Mouse (Mus musculus): ENCODE measurements around the gene Glt8d1. TPM values are rescaled to one million over a fixed set of nuclear protein-coding genes. Genes with fewer than 3 reads are reported as not detected.

Glt8d1 gene
- polyA plus RNA-seq (2017; shearing (Covaris generic)): 6.7 TPM

DNA sequence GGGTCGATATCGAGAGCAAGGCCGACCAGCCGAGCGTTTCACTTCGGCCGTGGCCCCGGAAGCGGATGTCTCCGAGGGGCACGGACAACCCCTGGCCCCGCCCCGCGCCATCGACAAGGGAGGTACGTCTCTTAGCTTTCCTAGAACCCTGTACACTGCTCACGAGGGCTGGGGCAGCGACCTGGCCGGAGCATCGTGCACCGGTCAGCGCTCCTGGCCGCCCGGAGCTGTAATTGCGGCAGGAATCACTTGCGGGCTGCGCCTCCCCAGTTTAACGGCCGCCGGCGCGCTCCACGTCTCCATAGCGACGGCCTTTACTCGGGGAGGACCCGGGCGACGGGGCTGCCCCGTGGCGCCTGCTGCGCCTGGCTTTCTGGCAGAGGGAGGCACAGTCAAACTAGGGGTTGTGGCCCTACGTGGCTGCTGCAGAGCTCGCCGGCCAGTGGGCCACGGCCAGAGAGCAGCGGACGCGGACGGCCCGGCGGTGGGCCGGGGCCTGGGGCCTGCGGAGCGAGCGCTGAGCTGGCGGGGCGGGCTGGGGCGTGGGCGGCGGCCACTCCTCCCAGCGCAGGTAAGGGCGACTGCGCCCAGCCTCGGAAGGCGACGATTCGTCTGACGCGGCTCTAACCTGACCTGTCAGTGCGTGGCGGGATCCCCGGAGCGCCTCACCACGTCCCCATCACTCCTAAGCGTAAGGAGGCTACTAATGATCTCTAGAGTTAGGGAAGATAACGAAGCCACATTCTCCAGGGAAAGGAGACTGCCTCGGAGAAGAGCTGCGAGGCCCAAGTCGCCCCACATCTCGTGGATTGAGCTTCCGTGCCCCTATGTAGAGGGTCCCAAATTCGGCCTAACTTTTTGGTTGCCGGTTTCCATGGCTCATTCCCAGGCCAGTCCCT lies at the start of gene Glt8d1, which contains the start of gene Spcs1:
TSS of gene Glt8d1 (plus strand) at position 94 of the 899 bp plus-strand sequence.
TSS of gene Spcs1 (minus strand) at position 366 of the 899 bp plus-strand sequence.

DNA sequence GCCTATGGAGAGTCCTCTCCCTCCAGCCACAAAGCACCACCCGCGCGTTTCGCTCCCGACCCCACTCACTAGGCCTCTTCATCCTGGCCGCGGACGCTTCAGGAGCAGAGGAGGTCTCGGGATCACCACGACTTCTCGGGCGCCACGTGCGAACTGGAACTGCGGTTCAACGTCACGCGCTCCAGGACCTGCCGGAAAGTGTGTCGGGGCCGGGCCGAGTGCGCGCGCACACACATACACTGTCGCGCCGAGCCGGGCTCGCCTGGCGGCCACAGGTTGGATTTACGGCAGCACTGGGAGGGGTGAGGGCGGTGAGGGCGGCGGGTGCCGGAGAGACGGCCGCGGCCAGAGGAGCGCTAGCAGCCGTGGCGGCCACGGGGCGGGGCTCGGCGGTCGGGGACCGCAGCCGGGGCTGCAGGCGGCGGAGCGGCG lies 17.7 kb downstream of the Glt8d1 start, which contains the start of the genes Pbrm1 and Gnl3:
TSS of gene Pbrm1 (plus strand) at position 279 of the 432 bp plus-strand sequence.
TSS of gene Gnl3 (minus strand) at position 293 of the 432 bp plus-strand sequence.

Other genes starting within 250 kb of the Glt8d1 start
- gene Tmem110, start 175.8 kb upstream of the Glt8d1 start, polyA plus RNA-seq (2017; shearing (Covaris generic)): 2.6 TPM
- 0.89 TPM for gene Mustn1, start 122.2 kb upstream of the Glt8d1 start, polyA plus RNA-seq (2017; shearing (Covaris generic))
- gene Itih4, start 114.9 kb upstream of the Glt8d1 start, polyA plus RNA-seq (2017; shearing (Covaris generic)): not detected
- gene Itih3, start 77.6 kb upstream of the Glt8d1 start, polyA plus RNA-seq (2017; shearing (Covaris generic)): not detected
- gene Itih1, start 58.1 kb upstream of the Glt8d1 start, polyA plus RNA-seq (2017; shearing (Covaris generic)): not detected
- 8.5 TPM for gene Nek4, start 50.0 kb upstream of the Glt8d1 start, polyA plus RNA-seq (2017; shearing (Covaris generic))
- 353 TPM for gene Spcs1, start 272 bp downstream of the Glt8d1 start, polyA plus RNA-seq (2017; shearing (Covaris generic))
- gene Pbrm1, start 17.7 kb downstream of the Glt8d1 start, polyA plus RNA-seq (2017; shearing (Covaris generic)): 34.9 TPM
- gene Gnl3, start 17.8 kb downstream of the Glt8d1 start, polyA plus RNA-seq (2017; shearing (Covaris generic)): 111 TPM
- gene Smim4, start 127.6 kb downstream of the Glt8d1 start, polyA plus RNA-seq (2017; shearing (Covaris generic)): 111 TPM
- not detected for gene Nt5dc2, start 129.7 kb downstream of the Glt8d1 start, polyA plus RNA-seq (2017; shearing (Covaris generic))
- 4.1 TPM for gene Stab1, start 167.2 kb downstream of the Glt8d1 start, polyA plus RNA-seq (2017; shearing (Covaris generic))
- not detected for gene Tnnc1, start 206.9 kb downstream of the Glt8d1 start, polyA plus RNA-seq (2017; shearing (Covaris generic))
- gene Nisch, start 215.5 kb downstream of the Glt8d1 start, polyA plus RNA-seq (2017; shearing (Covaris generic)): 170 TPM
- gene Sema3g, start 216.5 kb downstream of the Glt8d1 start, polyA plus RNA-seq (2017; shearing (Covaris generic)): not detected
- gene Phf7, start 249.9 kb downstream of the Glt8d1 start, polyA plus RNA-seq (2017; shearing (Covaris generic)): 10.5 TPM